Mouse (Mus musculus) MEL (cell line): ENCODE measurements at regions not wholly inside any gene's neighbourhood (a gene's known extent, or its start where the extent isn't known, plus 50 kb on each side); places are given as distances from the start of the nearest gene placed in this dataset.

Experiments
- DNase-seq: peaks from one replicate; pipeline ENCODE4 v3.0.0; 2011; ENCODE audit warnings: low read depth, low spot score
- H3K27ac ChIP-seq: 2 replicates; pipeline ENCODE4 v1.5.1; 2012; ENCODE audit warnings: low read depth, mild to moderate bottlenecking, control low read depth, low read length, moderate library complexity; ENCODE audit not compliant: control insufficient read depth
- H3K27me3 ChIP-seq, 2 experiments: fragments of 150-350 bp in 1 of 2; sonication (generic) in 1 of 2; 2 replicates each; pipeline ENCODE4 v1.6.1; 2012; ENCODE audit warnings: low read length in 2 of 2, mild to moderate bottlenecking in 2 of 2, improper control_type of control experiment in 1 of 2, moderate library complexity in 1 of 2; ENCODE audit not compliant: insufficient read depth in 2 of 2, control insufficient read depth in 1 of 2
- H3K36me3 ChIP-seq, 2 experiments: 2 replicates each; pipeline ENCODE4 v1.6.1; 2012 to 2014; ENCODE audit warnings: low read length in 2 of 2, improper control_type of control experiment in 1 of 2, inconsistent platforms in 1 of 2, mild to moderate bottlenecking in 1 of 2; ENCODE audit not compliant: insufficient read depth in 2 of 2, control insufficient read depth in 1 of 2
- H3K4me1 ChIP-seq, 2 experiments: fragments of 150-350 bp in 1 of 2; sonication (generic) in 1 of 2; 2 replicates each; pipeline ENCODE4 v1.6.1; 2012; ENCODE audit warnings: low read length in 2 of 2, improper control_type of control experiment in 1 of 2, mild to moderate bottlenecking in 1 of 2; ENCODE audit not compliant: insufficient read depth in 2 of 2, control insufficient read depth in 1 of 2
- H3K4me3 ChIP-seq, 2 experiments: fragments of 150-350 bp in 1 of 2; sonication (generic) in 1 of 2; 2 replicates each; pipeline ENCODE4 v1.5.1; 2012; ENCODE audit warnings: low read depth in 2 of 2, low read length in 2 of 2, mild to moderate bottlenecking in 2 of 2, moderate library complexity in 2 of 2, control low read depth in 1 of 2, improper control_type of control experiment in 1 of 2; ENCODE audit not compliant: control insufficient read depth in 1 of 2, insufficient read depth in 1 of 2
- H3K79me2 ChIP-seq: 2 replicates; pipeline ENCODE4 v1.6.1; 2012; ENCODE audit warnings: mild to moderate bottlenecking, low read length, moderate library complexity; ENCODE audit not compliant: control insufficient read depth, poor library complexity, insufficient read depth
- H3K9ac ChIP-seq: 2 replicates; pipeline ENCODE4 v1.6.1; 2012; ENCODE audit warnings: low read depth, mild to moderate bottlenecking, control low read depth, low read length, moderate library complexity; ENCODE audit not compliant: control insufficient read depth, poor library complexity, severe bottlenecking
- H3K9me3 ChIP-seq: fragments of 150-350 bp; sonication (generic); replicated peaks from 2 replicates; pipeline ENCODE4 v1.6.1; 2012; ENCODE audit warnings: mild to moderate bottlenecking, low read length, improper control_type of control experiment, moderate library complexity; ENCODE audit not compliant: insufficient read depth
- BHLHE40 ChIP-seq: IDR thresholded peaks from 2 replicates; pipeline ENCODE4 v1.6.1; 2012; ENCODE audit warnings: low read depth, mild to moderate bottlenecking, inconsistent platforms, low read length, improper control_type of control experiment, borderline replicate concordance
- CHD1 ChIP-seq: IDR thresholded peaks from 2 replicates; pipeline ENCODE4 v1.6.1; 2012; ENCODE audit warnings: low read depth, mild to moderate bottlenecking, inconsistent platforms, low read length, improper control_type of control experiment
- CHD2 ChIP-seq: IDR thresholded peaks from 2 replicates; pipeline ENCODE4 v1.6.1; 2011; ENCODE audit warnings: low read length, improper control_type of control experiment
- ELF1 ChIP-seq: IDR thresholded peaks from 2 replicates; pipeline ENCODE4 v1.6.1; 2014; ENCODE audit warnings: low read depth, mild to moderate bottlenecking, inconsistent platforms, low read length, improper control_type of control experiment, moderate library complexity
- EP300 ChIP-seq, 2 experiments: IDR thresholded peaks; 2 replicates each; pipeline ENCODE4 v1.6.1; 2011; ENCODE audit warnings: improper control_type of control experiment in 2 of 2, low read length in 2 of 2, low read depth in 1 of 2, mild to moderate bottlenecking in 1 of 2
- ETS1 ChIP-seq: IDR thresholded peaks from 2 replicates; pipeline ENCODE4 v1.6.1; 2012; ENCODE audit warnings: low read depth, mild to moderate bottlenecking, inconsistent platforms, low read length, improper control_type of control experiment, moderate library complexity
- GABPA ChIP-seq: IDR thresholded peaks from 2 replicates; pipeline ENCODE4 v1.6.1; 2012; ENCODE audit warnings: low read depth, mild to moderate bottlenecking, inconsistent platforms, low read length, improper control_type of control experiment, moderate library complexity
- GATA1 ChIP-seq: IDR thresholded peaks from 2 replicates; pipeline ENCODE4 v1.6.1; 2011; ENCODE audit warnings: low read depth, low read length, improper control_type of control experiment
- HCFC1 ChIP-seq: IDR thresholded peaks from 2 replicates; pipeline ENCODE4 v1.6.1; 2012; ENCODE audit warnings: low read depth, mild to moderate bottlenecking, inconsistent platforms, low read length, improper control_type of control experiment, moderate library complexity
- KAT2A ChIP-seq: conservative IDR thresholded peaks from 2 replicates; pipeline ENCODE4 v1.6.1; 2012; ENCODE audit warnings: low read depth, low read length, improper control_type of control experiment, inconsistent platforms
- MAX ChIP-seq: IDR thresholded peaks from 2 replicates; pipeline ENCODE4 v1.6.1; 2011; ENCODE audit warnings: low read length, improper control_type of control experiment
- MXI1 ChIP-seq: IDR thresholded peaks from 2 replicates; pipeline ENCODE4 v1.6.1; 2011; ENCODE audit warnings: mild to moderate bottlenecking, low read depth, low read length, improper control_type of control experiment
- MYC ChIP-seq: IDR thresholded peaks from 2 replicates; pipeline ENCODE4 v1.6.1; 2011; ENCODE audit warnings: low read depth, mild to moderate bottlenecking, low read length, improper control_type of control experiment, moderate library complexity
- NRF1 ChIP-seq: IDR thresholded peaks from 2 replicates; pipeline ENCODE4 v1.6.1; 2014; ENCODE audit warnings: low read depth, mild to moderate bottlenecking, inconsistent platforms, low read length, improper control_type of control experiment, moderate library complexity; ENCODE audit not compliant: poor library complexity, insufficient read depth, severe bottlenecking
- RAD21 ChIP-seq: IDR thresholded peaks from 2 replicates; pipeline ENCODE4 v1.6.1; 2011; ENCODE audit warnings: mild to moderate bottlenecking, low read depth, low read length, improper control_type of control experiment
- RCOR1 ChIP-seq: IDR thresholded peaks from 2 replicates; pipeline ENCODE4 v1.6.1; 2012; ENCODE audit warnings: low read depth, mild to moderate bottlenecking, inconsistent platforms, low read length, improper control_type of control experiment
- SMC3 ChIP-seq: IDR thresholded peaks from 2 replicates; pipeline ENCODE4 v1.6.1; 2011; ENCODE audit warnings: low read depth, low read length, improper control_type of control experiment
- TCF12 ChIP-seq: IDR thresholded peaks from 2 replicates; pipeline ENCODE4 v1.6.1; 2014; ENCODE audit warnings: low read depth, mild to moderate bottlenecking, inconsistent platforms, low read length, improper control_type of control experiment, moderate library complexity

DNA sequence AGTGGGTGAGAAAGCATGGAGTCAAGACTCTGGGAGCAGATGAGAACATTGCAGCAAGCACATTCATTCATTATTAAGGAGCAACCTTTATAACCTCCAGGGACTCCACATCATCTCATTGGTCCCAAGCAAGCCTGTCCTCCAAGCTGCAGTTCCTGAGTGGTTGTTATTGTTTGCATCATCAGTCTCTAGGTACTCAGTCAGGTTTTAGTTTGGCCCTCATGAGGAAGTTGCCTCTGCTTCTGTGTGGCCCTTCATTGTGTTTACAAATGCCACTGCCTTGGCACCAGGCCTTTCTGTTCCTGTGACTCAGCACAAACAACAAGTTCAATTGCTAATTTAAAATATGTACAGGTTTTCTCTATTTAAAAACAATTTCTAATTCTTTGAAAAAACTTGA, 323.8 kb upstream of the Pabpc4l start:
- no peaks in the 10 kb centered on the region for H3K79me2 ChIP-seq
- peaks cover 0 to 4% of the 10 kb centered on the region in 2 experiments; a peak in 1 of 4 replicates for H3K4me1 ChIP-seq
- H3K9me3 ChIP-seq, result no peaks in the 10 kb centered on the region
- no peak overlapping the region for H3K4me3 ChIP-seq
- H3K27me3 ChIP-seq, result no peaks in the 10 kb centered on the region
- peaks cover 0 to 2% of the 10 kb centered on the region in 2 experiments; a peak in 2 of 4 replicates for H3K36me3 ChIP-seq
- TF ChIP-seq ETS1 (peak; percentile 48; the same call in 1 of the 2 replicates), CHD1 (no peak), RAD21 (no peak), NRF1 (peak; percentile 12; the same call in 1 of the 2 replicates), KAT2A (0 out of 2 replicates have a peak, but pooled peaks have one; percentile 12), BHLHE40 (no peak), GABPA (0 out of 2 replicates have a peak, but pooled peaks have one; percentile 38), EP300 (IDR thresholded peaks at IDR 0.05; ENCODE audit: low read depth in 1 of 2, low read length in 2 of 2) (peak in 1 of 2 experiments; percentile 30; a peak in 1 of 4 replicates), HCFC1 (peak; percentile 30; the same call in 1 of the 2 replicates), CHD2 (peak; percentile 91), ELF1 (peak; percentile 76)
- no peak overlapping the region for H3K9ac ChIP-seq
- no peak overlapping the region for H3K27ac ChIP-seq
- peak; percentile 92 for DNase-seq

- no peak overlapping the region for H3K27ac ChIP-seq
- no peaks in the 10 kb centered on the region for H3K79me2 ChIP-seq
- H3K4me1 ChIP-seq, result peaks cover 0 to 12% of the 10 kb centered on the region in 2 experiments; a peak in 2 of 4 replicates
- peak; percentile 9; the same call in 1 of the 2 replicates for TF ChIP-seq RCOR1
- peak; percentile 56 for TF ChIP-seq GATA1
- no peak for TF ChIP-seq MXI1
- peak; percentile 6; the same call in 1 of the 2 replicates for TF ChIP-seq SMC3
- TF ChIP-seq EP300 (IDR thresholded peaks at IDR 0.05; ENCODE audit: low read depth in 1 of 2, low read length in 2 of 2), result peak; percentile 75 to 79
- TF ChIP-seq MYC, result 0 out of 2 replicates have a peak, but pooled peaks have one; percentile 22
- no peak for TF ChIP-seq MAX
- peak; percentile 76 for TF ChIP-seq TCF12
- TF ChIP-seq BHLHE40, result no peak
- TF ChIP-seq ETS1, result peak; percentile 20; the same call in 1 of the 2 replicates
- TF ChIP-seq, all 39 proteins: peak for 7
- peak; percentile 28 for DNase-seq
- Histone ChIP-seq H3K36me3 (peaks cover 0 to 9% of the 10 kb centered on the region in 2 experiments; a peak in 2 of 4 replicates), H3K9me3 (no peaks in the 10 kb centered on the region), H3K4me3 (peak overlapping the region in 1 of 2 experiments; percentile 76; a peak in 2 of 4 replicates), H3K27me3 (no peaks in the 10 kb centered on the region), H3K9ac (no peak overlapping the region)
Observed at GRCm38 (mm10) chr3:46764939-46765338, 316.9 kb upstream of the Pabpc4l start.
